Mouse (Mus musculus): ENCODE measurements at regions not wholly inside any gene's neighbourhood (a gene's known extent, or its start where the extent isn't known, plus 50 kb on each side); places are given as distances from the start of the nearest gene placed in this dataset.

GRCm38 (mm10) chr9:30370789-30371188, 56.1 kb upstream of the Snx19 start:
- no peaks in the 10 kb centered on the region for H3K27me3 ChIP-seq (ENCODE audit: control insufficient read depth, insufficient read depth, low read length)
- 84% methylated on average over 2 of the region's 2 CpGs for WGBS
- no peak overlapping the region for H3K4me3 ChIP-seq (ENCODE audit: low read depth, low read length)
- ATAC-seq (ENCODE audit: low FRiP score) (no peak), DNase-seq (ENCODE audit: low spot score, missing footprints) (no peak)
- no peak overlapping the region for H3K27ac ChIP-seq (ENCODE audit: low read depth, low read length)
- H3K4me1 ChIP-seq (ENCODE audit: control insufficient read depth, insufficient read depth, low read length), result no peaks in the 10 kb centered on the region
- H3K9ac ChIP-seq (ENCODE audit: low read length), result no peak overlapping the region
- no peaks in the 10 kb centered on the region for H3K9me3 ChIP-seq (ENCODE audit: control insufficient read depth, low read length)
- H3K36me3 ChIP-seq (ENCODE audit: control insufficient read depth, insufficient read depth, low read length), result no peaks in the 10 kb centered on the region
- no peak overlapping the region for H3K4me2 ChIP-seq

- no peaks in the 10 kb centered on the region for H3K4me1 ChIP-seq (ENCODE audit: control insufficient read depth, insufficient read depth, low read length)
- H3K4me2 ChIP-seq, result no peak overlapping the region
- H3K4me3 ChIP-seq (ENCODE audit: low read depth, low read length), result no peak overlapping the region
- DNase-seq (ENCODE audit: low spot score, missing footprints), result no peak
- no peaks in the 10 kb centered on the region for H3K9me3 ChIP-seq (ENCODE audit: control insufficient read depth, low read length)
- no peaks in the 10 kb centered on the region for H3K27me3 ChIP-seq (ENCODE audit: control insufficient read depth, insufficient read depth, low read length)
- no peaks in the 10 kb centered on the region for H3K36me3 ChIP-seq (ENCODE audit: control insufficient read depth, insufficient read depth, low read length)
- H3K27ac ChIP-seq (ENCODE audit: low read depth, low read length), result no peak overlapping the region
- no peak for ATAC-seq (ENCODE audit: low FRiP score)
- WGBS, result 73% methylated on average over 3 of the region's 3 CpGs
- H3K9ac ChIP-seq (ENCODE audit: low read length), result no peak overlapping the region
Observed at GRCm38 (mm10) chr9:30376908-30377307, 50.0 kb upstream of the Snx19 start.
